Mouse (Mus musculus): ENCODE results near the gene Nek5.

DNA sequence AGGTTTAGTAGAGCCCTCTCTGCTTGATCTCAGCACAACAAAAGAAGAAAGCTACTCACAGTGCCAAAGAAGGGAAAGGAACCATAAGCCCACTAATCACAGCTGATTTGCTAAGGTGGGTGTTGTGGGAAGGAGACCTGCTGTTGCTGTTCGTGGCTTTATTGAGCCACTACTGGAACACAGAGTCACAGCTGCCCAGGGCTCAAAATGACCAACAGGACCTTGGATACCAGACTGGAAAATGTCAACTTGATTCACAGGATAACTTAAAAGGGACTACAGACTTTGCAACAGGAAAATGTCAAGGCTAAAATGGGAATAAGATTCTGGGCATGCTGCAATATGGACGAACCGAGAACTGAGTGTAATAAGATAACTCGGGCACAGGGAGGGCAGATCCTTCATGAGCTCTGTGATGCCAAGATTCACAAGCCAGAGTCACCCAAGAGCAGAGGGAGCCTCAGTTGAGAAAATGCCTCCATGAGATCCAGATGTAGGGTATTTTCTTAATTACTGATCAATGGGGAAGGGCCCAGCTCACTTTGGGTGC is 17.1 kb upstream of the Nek5 start:
- TF ChIP-seq CTCF (IDR thresholded peaks at IDR 0.05 in 2 of 3, conservative IDR thresholded peaks at IDR 0.05 in 1 of 3; ENCODE audit: control insufficient read depth in 1 of 3, insufficient read depth in 1 of 3, low read depth in 2 of 3, low read length in 3 of 3, poor library complexity in 1 of 3, severe bottlenecking in 1 of 3) (no peak), POLR2A (IDR thresholded peaks at IDR 0.05; ENCODE audit: control insufficient read depth in 1 of 2, insufficient read depth in 1 of 2, low read depth in 1 of 2, low read length in 2 of 2, poor library complexity in 1 of 2) (no peak), MYC (IDR thresholded peaks at IDR 0.05; ENCODE audit: low read depth, low read length) (no peak), USF2 (IDR thresholded peaks at IDR 0.05; ENCODE audit: borderline replicate concordance in 1 of 2, insufficient read depth in 1 of 2, low read depth in 1 of 2, low read length in 2 of 2) (no peak), MXI1 (IDR thresholded peaks at IDR 0.05; ENCODE audit: low read depth, low read length) (no peak), POLR2AphosphoS2 (IDR thresholded peaks at IDR 0.05; ENCODE audit: low read length) (no peak), ZNF384 (IDR thresholded peaks at IDR 0.05; ENCODE audit: low read depth, low read length) (no peak), SMC3 (IDR thresholded peaks at IDR 0.05; ENCODE audit: low read depth, low read length) (no peak), RCOR1 (IDR thresholded peaks at IDR 0.05; ENCODE audit: low read depth, low read length) (no peak)

Data from MEL (cell line).